Mouse (Mus musculus) layer of hippocampus, adult 9-10 months (tissue): ENCODE measurements at regions not wholly inside any gene's neighbourhood (a gene's known extent, or its start where the extent isn't known, plus 50 kb on each side); places are given as distances from the start of the nearest gene placed in this dataset.

Experiments
- DNase-seq: peaks from one replicate; pipeline ENCODE4 v3.0.0; 2022; ENCODE audit warnings: low spot score

GRCm38 (mm10) chr15:65347277-65347676 lies 332.6 kb upstream of the Gm21961 start:
- DNase-seq, result no peak

GRCm38 (mm10) chr15:65342501-65342900 lies 327.8 kb upstream of the Gm21961 start:
- DNase-seq, result peak; percentile 63

- no peak for DNase-seq
Measured at GRCm38 (mm10) chr15:65334076-65334475, 319.4 kb upstream of the Gm21961 start.

GRCm38 (mm10) chr15:65308066-65308465 lies 293.4 kb upstream of the Gm21961 start:
- no peak for DNase-seq

- DNase-seq, result no peak
Measured at GRCm38 (mm10) chr15:65258816-65259215, 244.1 kb upstream of the Gm21961 start.

GRCm38 (mm10) chr15:65222504-65222903 lies 207.8 kb upstream of the Gm21961 start:
- DNase-seq, result no peak

GRCm38 (mm10) chr15:65217908-65218307 lies 203.2 kb upstream of the Gm21961 start:
- DNase-seq, result no peak

GRCm38 (mm10) chr15:65196307-65196706 lies 181.6 kb upstream of the Gm21961 start:
- no peak for DNase-seq

- peak; percentile 12 for DNase-seq
Measured at GRCm38 (mm10) chr15:65193654-65194053, 178.9 kb upstream of the Gm21961 start.
